Mouse (Mus musculus): ENCODE measurements at regions not wholly inside any gene's neighbourhood (a gene's known extent, or its start where the extent isn't known, plus 50 kb on each side); places are given as distances from the start of the nearest gene placed in this dataset.
"Not testable (repeated sequence)": the region's sequence is repeated elsewhere in the genome, so short reads cannot be mapped to it uniquely, and the experiment has no call there.

DNA sequence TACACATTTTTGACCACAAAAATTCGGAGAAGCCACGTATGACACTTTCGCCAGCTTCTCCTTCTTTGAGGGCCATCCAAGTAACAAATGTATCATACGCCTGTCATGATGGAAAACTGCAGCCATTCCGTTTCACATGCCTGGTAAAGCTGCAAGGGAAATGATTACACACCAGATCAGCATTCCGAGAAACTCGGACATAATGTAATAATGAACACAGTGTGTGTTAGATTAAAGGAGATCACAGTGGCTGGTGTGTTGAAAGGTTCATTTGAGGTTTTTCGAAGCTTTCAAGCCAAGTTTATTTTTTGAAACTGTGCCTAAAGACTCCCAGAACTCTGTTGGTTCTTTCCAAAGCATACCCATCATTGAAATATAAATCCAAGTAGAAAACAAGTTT is 137.8 kb upstream of the Mad2l1 start:
- DNase-seq (ENCODE audit: low read depth, low spot score): no peak

DNA sequence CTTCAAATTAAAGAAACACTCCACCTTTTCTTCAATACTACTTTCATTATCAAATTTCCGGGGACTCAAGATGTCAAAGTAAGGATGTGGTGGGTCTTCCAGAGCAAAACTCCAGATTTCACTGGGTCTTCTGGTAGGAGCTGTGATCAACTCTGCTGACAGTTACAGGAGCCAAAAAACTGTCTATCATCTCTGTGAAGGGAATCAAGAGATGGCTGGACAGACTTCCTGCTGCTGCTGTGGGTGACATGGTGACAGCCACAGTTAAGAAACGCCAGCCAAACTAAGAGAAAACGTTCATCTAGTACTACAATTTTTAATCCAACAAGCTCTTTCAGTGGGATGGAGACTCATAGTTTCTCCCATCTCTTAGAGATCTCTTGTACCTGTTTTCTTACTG is 136.5 kb upstream of the Mad2l1 start:
- DNase-seq (ENCODE audit: low read depth, low spot score): no peak

DNA sequence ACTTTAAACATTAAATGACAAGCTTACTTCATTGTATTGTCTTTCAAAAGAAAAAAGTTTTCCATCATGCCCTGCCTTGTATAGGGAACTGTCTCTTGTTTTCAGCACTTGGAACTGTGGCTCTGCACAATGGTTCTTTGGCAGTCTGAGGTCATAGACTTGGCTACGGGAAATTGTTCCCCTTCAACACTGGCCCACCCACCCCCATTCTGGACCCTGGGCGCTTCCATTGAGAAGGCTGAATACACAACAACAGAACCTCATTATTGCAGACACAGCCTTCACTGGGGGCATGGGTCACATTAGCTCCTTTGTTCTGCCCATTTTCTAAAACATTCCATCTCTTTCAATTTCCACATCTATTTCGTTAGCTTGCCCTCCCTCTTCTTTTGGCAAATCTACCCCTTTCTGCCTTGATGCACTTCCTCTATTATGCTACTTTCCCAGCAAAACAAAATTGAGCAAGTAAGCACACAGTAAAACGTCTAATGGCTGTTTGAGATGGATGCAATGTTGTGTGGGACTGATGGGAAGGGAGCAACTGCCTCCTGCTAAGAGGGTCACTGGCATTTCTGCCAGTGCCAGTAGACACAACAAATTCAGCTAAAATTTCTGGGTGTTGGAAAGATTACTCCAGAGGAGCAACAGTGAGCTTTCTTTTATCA is 136.0 kb upstream of the Mad2l1 start:
- no peak for DNase-seq (ENCODE audit: low read depth, low spot score)

DNA sequence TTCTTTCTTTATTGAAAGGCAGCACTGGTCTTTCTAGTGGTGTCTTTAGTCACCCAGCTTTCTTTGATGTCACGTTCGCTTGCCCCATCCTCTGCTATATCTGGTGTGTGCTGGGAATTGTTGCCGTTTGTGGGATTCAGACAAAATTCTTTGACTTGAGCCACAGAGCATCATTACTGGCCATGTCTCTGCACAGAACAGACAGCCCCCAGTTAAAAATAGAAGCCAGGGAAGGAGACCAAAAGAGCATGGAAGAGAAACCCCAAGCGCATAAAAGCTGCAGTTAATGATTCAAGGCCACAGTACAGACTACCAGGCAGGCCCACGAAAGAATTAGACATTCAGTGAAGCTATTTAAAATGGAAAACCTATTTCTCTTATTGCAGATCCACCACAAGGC is 133.7 kb upstream of the Mad2l1 start:
- DNase-seq (ENCODE audit: low read depth, low spot score): no peak

DNA sequence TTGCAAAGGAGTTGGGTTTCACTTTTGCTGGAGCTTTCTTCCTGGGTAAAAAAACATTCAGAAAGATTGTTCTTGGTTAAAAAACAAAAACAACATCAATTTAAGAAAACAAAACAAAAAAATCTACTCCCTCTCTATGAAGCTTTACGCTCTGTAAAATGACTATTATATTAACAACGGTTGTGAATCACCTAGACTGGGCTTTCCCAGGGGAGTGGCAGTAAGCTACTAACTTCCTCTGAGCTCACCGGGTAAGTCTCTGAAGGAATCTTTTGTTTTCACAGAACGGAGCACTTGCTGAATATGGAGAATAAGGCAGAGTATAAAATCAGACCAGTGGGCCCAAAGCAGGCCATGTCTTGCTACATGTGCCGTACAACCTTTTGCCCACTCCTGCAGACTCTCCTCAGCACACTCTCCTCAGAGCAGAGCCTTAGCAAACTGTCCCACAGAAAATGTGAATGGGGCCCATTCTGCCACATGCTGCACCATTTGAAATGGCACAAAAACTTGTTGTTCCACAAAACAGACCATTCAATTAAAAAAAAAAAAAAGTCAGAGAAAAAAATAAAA is 133.2 kb upstream of the Mad2l1 start:
- no peak for DNase-seq (ENCODE audit: low read depth, low spot score)

DNA sequence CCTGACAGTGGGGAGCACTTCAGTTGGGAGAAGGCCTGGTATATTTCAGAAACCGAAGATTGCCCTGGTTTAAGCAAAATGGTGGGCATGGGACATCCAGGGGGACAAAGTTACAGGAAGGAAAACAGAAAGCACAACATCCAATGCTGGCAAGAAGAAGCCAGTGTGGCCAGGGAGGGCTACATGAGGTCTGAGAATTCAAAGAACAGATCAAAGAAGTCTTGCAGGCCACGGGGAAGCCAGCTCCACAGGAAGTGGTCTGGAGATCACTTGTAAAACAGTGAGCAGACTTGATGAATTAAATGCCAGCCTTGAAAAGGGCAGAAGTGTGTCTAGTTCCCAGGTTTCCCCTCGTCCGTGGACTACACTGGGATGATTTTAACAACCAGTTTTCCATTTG is 120.4 kb upstream of the Mad2l1 start:
- no peak for DNase-seq (ENCODE audit: low read depth, low spot score)

DNA sequence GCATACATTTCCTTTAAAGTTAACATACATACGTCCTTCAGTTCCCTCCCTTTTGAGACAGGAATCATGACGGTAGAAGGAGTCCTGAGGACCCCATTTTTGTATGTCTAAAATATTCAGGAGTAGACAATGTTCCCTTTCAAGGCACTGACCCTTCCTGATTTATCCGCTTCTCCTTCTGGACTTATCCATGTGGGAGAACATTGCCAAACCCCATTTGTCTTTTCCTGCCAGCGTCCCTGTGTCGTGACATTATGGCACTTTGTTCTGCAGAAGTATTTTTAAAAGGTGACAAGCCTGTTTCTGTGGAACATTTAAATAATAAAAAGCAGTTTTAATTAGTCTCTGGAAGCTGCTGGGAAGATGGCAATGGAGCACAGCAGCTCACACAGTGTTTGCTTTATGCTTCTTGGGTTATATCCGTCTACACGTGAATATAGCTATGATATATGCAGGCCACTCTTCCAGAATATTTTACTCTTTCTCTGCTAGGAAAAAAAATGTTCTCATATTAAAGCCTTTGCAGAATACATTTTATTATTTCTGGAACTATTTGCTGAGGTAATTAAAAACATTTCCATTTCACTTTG is 115.6 kb upstream of the Mad2l1 start:
- DNase-seq (ENCODE audit: low read depth, low spot score): no peak

DNA sequence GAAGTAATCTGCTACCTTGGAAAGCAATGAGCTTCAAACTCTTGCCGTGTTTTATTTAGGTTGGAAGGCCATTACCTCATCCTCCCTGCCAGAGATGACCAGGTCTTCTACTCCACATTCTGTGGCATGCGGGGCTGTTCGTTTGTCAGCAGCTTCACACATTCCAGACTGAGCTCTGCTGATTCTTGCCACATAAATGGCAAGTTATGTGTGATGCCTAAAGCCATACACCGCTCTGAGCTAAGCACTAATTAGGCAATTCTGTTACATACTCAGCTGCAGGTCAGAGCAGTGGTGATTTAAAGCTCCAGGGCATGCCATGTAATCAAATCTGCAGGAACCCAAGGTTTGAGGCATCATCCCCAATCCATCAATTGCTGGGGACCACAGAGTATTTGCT is 106.8 kb upstream of the Mad2l1 start:
- no peak for DNase-seq (ENCODE audit: low read depth, low spot score)

DNA sequence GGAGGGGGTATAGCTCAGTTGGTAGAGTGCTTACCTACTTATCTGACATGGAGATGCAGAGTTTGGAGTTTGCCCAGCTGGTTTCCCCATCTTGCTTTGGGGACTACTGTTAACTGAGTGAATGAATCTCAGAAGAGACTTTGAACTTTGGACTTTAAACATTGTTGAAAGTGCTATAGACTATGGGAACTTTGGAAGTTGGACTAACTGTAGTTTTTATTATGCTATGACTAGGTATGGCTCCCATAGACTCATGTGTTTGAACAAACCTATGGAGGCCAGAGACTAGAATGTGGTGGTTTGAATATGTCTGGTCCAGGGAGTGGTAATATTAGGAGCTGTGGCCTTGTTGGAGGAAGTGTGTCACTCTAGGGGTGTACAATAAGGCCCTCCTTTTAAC is 84.8 kb upstream of the Mad2l1 start:
- not testable (repeated sequence) for DNase-seq (ENCODE audit: low read depth, low spot score)

DNA sequence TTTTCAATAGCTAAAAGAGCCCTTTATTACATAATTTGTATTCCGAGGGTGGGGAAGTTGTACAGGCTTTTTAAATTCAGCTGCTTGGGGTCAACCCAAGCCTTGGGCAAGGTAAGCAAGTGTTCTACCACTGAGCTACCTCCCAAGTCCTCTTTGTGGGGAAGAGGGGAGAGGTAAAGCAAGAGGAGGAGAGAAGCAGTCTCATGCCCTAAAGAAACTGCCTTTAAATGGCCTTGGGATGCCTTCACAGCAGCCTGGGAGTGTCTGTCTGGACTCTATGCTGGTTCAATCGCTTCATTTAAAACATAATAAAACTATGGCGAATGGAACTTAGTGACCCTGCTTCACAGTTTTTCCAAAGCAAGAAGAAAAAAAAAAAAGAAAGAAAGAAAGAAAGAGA is 77.0 kb upstream of the Mad2l1 start:
- DNase-seq (ENCODE audit: low read depth, low spot score): no peak

DNA sequence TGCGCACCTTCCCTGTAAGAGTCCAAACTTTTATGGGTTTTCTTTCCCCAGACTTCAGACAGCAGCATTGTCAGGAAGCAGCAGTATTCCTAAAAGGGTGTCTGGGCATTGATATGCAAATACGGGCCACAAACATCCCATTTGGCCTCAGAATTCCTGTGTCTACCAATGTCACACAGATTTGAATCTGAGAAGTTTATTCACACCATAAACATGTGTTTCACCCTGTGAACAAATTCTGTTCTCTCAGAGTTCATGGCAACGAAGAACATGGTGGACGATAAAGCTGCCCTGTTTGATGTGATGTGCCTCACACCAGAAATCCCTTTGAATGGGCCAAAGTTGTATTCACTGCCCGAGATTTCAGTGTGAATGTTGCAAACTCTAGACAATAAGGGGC is 70.7 kb upstream of the Mad2l1 start:
- DNase-seq (ENCODE audit: low read depth, low spot score): no peak

DNA sequence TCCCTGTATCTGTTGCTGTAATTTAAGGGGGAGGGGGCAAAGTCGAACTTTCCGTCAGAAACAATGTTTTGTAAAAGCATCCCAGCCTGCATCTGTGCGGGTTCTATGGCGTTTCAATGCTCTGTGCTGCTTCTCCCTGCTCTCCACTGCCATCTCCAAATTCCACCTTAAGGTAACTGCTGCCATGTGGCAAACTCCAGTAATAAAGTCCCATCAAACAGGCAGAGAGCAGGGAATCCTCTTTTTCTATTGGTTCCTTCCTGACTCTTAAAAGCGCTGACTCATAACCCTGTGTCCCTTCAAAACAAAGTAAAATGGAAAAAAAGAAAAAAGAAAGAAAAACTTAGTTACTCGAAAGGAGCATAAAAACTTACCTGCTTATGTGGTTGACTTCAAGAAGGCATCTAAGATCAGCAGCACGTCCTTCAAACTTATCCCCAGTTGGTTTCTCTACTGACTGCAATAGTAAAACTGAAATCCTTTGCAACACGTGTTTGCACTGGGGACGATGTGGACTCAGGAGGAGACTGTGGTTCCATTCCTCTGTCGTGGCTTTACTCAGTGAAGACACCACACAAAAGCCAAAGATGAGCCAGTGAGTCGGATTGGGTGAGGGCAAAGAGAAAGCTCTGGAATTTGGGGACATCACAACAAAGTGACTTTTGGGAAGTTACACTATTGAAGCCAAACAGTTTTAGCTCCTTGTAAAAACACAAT is 69.9 kb upstream of the Mad2l1 start:
- DNase-seq (ENCODE audit: low read depth, low spot score): no peak

DNA sequence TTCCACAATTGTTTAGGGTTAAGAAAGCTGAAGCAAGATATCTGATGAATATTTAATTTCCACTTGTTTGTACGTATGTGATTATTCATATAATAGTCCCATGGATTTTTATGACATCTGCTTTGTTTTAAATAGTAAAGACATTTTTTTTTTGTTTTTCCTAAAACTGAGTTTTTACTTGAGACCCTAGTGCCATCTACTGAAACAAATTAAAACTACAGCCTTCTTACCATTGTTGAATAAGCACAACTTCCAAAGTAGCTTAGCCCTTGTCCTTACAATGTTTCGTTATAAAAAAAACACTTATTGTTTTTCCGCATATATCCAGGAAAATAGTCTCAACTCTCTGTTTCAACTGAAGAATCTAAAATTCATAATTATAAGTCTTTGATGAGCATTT is 68.4 kb upstream of the Mad2l1 start:
- DNase-seq (ENCODE audit: low read depth, low spot score): no peak

DNA sequence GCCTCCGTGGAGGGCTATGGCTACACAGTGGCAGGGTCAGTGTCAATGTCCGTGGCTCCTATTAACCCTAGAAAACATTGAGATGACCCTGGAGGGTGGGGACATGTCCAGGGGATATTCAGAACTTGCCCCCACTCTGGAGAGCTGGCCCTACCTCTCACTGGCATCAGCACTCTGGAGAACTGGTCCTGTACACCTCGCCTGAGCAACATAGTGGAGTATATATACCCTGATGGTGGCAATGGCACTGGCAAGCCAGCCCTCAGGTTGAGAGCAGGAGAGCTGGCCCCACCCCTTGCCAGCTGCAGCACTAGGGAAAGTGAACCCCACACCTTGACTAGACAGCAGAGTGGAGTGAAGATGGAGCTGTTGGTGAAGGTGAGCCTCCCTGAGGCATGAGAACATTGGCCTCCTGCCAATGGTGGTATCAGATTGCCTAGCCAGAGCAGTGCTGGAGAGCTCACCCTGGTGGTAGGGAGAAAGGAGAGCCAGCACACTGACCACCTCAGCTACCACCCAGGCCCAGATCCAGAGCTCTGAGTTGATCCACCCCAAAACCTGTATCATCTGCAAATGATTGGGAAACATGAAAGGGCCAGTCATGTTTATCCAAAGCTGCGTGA is 64.5 kb upstream of the Mad2l1 start:
- DNase-seq (ENCODE audit: low read depth, low spot score): no peak

DNA sequence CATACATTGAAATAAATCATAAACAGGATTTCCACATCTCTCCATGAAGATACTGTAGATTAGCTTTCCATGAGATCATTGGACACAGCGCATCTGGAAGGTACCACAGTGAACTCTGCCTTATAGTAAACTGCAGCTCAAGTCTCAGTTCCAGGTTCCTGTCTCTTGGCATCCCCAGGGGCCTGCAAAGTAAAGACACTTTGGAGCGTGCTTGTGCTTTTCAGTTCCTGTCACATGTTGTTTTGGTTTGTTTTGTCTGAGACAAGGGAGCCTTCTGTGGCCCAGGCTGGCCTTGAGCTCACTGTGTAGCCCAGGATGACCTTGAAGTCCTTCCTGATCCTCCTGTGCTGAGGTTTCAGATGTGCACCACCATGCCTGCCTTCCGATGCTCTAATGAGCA is 63.4 kb upstream of the Mad2l1 start:
- no peak for DNase-seq (ENCODE audit: low read depth, low spot score)

DNA sequence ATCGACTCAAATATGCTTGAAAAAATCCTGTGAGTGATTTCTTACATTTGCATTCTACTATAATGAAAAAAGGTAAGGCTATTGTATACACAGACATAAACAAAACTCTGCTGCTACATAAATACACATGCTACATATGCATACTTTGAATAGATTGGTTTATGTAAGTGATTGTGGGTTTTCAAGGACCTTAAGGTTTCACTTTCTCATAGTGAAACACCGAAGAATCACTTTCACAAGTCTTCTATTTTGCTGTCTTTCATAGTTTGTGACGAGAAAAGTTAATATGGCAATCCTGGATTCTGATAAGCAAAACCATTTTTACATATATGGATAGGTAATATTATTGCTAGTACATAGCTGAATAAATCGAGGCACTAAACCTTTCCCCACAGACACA is 62.5 kb upstream of the Mad2l1 start:
- no peak for DNase-seq (ENCODE audit: low read depth, low spot score)

DNA sequence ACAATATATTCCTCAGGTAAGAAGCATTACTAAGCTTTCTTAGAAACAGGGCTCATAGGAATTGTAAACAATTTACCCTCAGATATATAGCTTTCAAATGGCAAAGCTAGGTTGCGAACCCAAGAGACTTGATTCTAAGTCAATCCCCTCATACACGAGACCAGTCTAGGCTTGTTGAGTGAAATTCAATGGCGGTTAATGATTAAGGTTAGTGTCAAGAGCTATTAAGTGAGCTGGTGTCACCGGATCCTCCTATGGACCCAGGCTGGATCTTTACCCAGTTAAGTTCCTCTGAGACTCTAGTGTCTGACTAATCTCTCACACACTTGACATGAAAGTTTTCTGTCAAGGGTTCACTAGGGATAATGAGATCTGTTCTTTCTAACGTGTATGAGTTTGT is 57.6 kb upstream of the Mad2l1 start:
- no peak for DNase-seq (ENCODE audit: low read depth, low spot score)

DNA sequence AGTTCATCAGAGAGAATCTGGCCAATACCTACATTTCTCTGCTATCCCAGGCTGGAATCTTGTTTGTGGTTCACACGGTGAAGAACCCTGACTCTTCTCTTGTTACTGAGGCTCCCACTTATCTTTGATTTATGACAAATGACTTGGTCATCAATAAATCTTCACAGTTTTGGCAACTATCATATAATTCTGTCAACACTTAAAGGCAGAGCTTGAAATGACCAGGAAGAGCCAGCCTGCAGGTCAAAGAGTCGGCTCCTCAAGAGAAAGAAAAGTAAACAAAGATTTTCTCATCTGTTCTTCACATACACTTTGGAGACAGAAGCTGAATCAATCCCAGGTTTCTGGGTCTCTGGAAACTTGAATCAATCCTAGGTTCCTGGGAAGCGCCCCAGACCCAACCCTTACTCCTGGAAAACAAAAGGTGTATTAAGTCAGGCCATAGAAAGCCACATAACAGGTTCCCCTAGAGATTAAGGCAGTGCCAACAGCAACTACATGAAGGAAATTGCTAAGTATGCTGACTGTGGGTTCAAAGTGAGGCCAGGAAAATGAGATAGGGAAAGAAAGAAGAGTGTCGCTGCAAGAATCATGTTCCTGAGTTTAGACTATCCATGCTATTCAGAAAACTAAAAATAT is 56.7 kb upstream of the Mad2l1 start:
- no peak for DNase-seq (ENCODE audit: low read depth, low spot score)

DNA sequence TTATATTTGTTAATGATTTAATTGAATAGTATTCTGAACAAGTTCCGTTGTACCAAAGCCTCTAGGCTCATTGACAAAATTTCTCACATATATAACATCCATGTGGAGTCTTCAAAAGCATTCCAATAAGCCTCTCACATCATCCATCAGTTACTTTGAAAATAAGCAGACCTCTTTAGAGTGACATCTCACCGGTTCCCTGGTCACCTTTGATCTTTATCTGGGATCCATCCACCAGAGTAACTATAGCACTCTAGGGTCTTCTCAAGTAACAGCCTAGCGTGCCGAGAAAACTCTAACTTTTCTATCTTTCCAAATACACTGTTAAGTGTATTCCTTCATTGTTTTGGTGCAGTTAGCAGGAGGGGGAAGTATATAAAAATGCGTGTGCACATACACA is 55.6 kb upstream of the Mad2l1 start:
- DNase-seq (ENCODE audit: low read depth, low spot score): no peak

DNA sequence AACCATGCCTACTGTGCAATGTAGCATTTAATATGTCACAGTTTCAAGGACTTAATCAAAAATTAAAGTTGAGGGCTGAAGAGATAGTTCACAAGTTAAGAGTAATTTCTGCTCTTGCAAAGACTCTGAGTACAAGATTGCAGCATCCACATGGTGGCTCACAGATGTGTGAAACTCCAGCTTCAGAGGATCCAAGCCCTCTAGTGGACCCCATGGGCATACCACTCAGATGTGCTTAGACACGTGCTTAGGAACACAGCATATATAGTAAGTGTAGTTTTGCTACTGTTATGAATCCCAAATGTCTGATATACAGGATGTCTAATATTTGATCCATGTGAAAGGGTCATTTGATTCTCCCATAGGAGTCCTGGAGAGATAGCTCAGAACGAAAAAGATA is 55.0 kb upstream of the Mad2l1 start:
- DNase-seq (ENCODE audit: low read depth, low spot score): no peak

DNA sequence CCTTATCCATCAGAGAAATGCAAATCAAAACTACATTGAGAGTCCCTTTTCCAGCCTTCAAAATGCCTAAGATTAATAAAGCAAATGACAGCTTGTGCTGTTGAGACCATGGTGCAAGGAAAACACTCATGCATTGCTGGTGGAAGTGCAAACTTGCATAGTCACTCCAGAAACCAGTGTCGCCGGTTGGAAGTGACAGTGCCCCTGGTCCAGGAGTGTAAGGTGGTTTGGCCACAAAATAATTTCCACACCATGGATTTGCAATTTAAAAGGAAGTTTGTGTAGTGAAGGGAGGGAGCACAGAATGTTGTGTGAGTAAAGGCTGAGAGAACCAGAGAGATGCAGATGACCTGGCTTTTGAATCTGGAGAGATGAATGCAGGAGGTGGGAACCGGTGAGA is 52.4 kb upstream of the Mad2l1 start:
- no peak for DNase-seq (ENCODE audit: low read depth, low spot score)
